Mouse (Mus musculus) cerebellum, adult 2 months (tissue): ENCODE measurements at regions not wholly inside any gene's neighbourhood (a gene's known extent, or its start where the extent isn't known, plus 50 kb on each side); places are given as distances from the start of the nearest gene placed in this dataset.

Experiments used
- CTCF ChIP-seq: fragments of 200-500 bp; IDR thresholded peaks from 2 replicates; pipeline ENCODE4 v1.5.1; 2011; ENCODE audit warnings: low read depth, mild to moderate bottlenecking, control low read depth, low read length, moderate library complexity, borderline replicate concordance; ENCODE audit not compliant: insufficient read depth
- POLR2A ChIP-seq: fragments of 200-500 bp; IDR thresholded peaks from 2 replicates; pipeline ENCODE4 v1.6.1; 2011; ENCODE audit warnings: low read length, control low read depth, borderline replicate concordance; ENCODE audit not compliant: insufficient read depth

GRCm38 (mm10) chr14:31957211-31957638 is 71.6 kb upstream of the Galnt15 start:
- TF ChIP-seq POLR2A (no peak), CTCF (no peak)
